Mouse (Mus musculus) A20 (cell line): ENCODE measurements around the gene Cckbr.
"Not testable (repeated sequence)": the region's sequence is repeated elsewhere in the genome, so short reads cannot be mapped to it uniquely, and the experiment has no call there.

Experiments used
- DNase-seq: peaks from one replicate; pipeline ENCODE4 v3.0.0-alpha.2; 2011; ENCODE audit warnings: low read depth, low spot score

Gene Cckbr

DNA sequence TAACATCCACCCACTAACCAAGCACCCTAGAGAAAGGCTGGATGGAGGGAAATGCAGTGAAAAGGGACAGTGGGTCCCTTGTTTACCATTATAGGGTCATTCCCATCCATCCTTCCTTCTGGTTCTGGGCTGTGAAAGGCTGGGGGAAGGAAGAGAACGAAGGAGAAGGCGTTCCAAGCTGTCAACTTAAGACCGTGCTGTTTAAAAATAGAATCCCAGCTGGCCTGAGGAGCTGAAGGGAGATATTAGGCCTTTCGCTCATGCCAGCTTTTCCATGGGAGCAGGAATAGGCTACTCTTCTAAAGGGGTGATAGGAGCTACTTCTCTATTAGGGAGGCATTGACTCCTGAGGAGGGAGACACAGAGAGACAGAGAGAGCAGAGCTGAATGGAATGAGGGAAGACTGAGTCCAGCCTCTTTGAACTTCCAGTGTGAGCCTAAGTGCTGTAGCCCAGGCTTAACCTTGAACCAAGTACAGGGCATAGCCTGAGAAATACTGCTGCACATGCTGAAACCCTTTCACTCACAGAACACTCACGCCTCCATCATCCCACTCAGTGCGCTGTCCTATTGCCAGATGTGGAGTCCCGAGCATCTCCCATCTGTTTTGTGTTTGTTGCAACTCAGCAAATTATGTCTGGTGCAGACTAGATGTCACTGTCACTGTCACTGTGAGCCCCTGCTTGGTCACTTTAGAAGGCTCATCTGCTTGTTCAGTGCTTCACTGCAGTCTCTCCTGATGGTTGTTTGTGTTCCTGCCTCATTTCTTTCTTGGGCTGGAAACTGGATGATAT is 12.6 kb downstream of the Cckbr start:
- no peak for DNase-seq

- no peak for DNase-seq
Observed at GRCm38 (mm10) chr7:105441426-105441825, 15.9 kb downstream of the Cckbr start.

DNA sequence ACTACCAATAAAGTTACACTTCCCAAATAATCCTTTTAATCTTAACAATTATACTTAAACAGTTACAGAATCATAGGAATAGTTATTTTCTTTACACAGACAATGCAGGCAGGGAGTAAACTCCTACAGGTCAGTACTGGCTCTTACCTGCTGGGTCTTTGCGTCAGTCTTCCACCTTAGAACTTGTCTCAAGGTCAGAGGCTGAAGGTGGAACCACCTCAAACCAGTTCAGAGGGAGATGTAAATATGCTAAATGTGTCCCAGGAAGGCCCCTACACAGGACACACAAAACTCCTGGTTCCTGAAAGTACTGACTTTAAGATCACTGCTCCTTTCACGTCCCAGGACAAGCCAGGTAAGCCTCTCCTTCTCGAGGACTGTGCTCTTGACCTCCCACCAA is 19.5 kb downstream of the Cckbr start:
- no peak for DNase-seq

DNA sequence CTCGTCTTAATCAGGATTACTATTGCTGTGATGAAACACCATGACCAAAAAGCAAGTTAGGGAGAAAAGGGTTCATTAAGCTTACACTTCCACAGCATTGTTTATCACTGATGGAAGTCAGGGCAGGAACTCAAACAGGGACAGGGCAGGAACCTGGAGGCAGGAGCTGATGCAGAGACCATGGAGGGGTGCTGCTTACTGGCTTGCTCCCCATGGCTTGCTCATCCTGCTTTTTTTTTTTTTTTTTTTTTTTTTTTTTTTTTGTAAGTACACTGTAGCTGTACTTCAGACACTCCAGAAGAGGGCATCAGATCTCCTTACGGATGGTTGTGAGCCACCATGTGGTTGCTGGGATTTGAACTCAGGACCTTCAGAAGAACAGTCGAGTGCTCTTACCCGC is 27.8 kb downstream of the Cckbr start:
- not testable (repeated sequence) for DNase-seq

DNA sequence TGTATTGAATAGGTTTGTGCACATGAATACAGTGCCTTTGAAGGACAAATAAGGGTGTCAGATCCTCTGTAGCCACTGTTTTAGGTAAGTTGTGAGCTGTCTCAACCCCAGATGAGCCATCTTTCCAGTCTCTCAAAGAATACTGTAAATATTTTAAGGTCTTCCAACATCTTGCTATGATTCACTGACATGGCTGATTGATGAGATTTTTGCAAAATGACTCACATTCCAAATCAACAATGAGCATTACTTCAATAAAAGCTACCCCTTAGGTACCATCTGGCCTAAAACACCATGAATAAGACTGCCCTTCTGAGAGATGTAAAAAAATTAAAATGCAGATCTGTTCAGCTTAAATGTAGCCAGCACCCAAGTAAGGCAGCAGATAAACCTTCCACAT is 33.0 kb downstream of the Cckbr start:
- no peak for DNase-seq

DNA sequence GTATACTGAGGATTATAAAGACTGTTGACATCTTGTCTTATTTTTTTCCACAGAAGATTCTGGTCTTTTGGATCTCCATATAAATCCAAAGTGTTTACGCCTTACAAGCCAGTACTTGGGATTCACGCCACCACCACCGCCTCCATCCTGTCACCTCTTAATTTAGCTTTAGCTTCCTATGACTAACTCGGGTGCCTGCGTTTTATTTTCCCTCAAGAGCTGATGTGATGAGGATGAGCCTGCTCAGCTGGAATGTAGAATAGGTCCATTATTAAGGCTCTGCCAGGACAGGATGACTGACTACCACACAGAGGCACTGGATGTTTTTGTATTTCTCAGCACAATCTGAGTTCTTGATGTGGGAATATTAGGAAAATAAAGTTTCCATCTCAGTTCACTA is 40.0 kb downstream of the Cckbr start:
- not testable (repeated sequence) for DNase-seq

- no peak for DNase-seq
Observed at GRCm38 (mm10) chr7:105472607-105473006, 47.1 kb downstream of the Cckbr start.

DNA sequence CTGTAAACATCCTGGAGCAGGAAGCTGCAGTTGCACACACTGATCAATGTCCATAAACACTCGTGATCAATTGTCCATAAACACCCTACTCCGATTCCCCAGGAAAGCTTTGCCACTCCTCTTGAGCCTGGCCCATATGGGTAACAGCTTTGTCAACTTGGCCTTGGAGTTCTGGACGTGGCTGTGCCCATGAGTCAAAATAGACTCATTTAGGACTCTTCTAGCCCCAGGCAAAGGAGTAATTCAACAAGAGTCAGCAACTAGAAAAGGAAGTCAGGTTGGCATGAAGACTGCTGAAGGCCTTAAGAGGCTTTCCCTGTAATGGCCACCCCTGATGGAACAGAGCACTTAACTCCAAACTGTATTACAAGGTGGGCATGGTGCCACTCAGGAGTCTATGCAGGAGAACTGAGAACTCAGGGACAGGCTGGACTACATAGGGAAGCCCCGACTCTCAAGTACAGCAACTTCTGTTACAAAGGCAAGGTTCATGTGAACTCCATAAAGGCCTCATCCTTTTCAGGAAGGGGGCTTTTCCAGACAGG is 49.3 kb downstream of the Cckbr start:
- no peak for DNase-seq

GRCm38 (mm10) chr7:105475396-105475949 is 49.9 kb downstream of the Cckbr start:
- DNase-seq, result no peak

DNA sequence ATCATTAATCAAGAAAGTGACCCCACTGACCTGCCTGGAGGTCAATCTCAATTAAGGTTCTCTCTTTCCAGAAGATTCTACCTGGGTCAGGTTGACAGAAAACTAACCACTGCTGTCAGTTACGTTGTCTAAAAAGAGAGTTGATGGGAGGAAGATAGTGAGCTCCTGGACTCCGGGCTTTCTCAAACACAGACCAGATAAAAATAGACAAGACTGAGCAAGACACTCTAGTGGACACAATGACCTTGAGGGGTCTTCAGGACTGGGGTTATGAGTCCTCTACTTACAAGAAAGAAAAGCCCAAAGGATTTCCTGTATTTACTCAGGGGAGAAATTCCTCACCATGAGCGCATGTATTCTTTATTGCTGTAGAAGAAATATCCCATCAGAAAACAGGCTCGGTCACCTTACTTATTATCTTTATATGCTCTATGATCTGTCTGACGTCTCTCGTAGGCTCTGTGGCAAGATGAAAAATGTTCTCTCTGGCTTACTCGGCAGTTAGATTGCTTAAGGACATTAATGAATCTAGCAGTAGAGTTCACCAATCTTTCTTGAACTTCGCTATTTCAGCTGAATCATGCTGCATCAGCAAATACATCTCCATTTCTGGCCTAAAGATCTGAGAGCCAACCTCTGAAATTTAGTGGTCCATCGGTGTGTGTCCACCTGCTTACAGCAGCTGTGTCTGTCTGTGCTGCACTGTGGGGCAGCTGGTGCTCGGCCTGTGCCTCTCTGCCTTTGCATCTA is 51.3 kb downstream of the Cckbr start:
- DNase-seq, result no peak

- DNase-seq, result no peak
Observed at GRCm38 (mm10) chr7:105477433-105477700, 51.8 kb downstream of the Cckbr start.

- DNase-seq, result peak; percentile 28
Observed at GRCm38 (mm10) chr7:105477841-105478240, 52.3 kb downstream of the Cckbr start.

- no peak for DNase-seq
Observed at GRCm38 (mm10) chr7:105478344-105478743, 52.8 kb downstream of the Cckbr start.

DNA sequence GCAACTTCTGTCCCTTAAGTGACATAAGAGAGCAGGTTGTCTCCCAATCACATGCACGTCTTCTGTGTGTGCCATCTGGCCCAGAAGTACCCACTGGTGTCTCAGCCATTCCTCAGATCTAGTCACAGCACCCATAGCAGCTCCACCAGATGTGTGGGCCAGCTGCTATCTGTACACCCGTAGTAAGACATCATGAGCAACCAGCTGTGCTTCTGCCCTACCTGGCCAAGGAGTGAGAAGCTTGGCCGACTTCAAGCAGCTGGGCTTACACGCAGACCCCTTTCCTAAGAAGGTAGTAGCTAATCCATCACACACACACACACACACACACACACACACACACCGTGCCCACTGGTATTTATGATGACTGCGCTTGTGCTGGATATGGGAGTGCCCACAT is 53.7 kb downstream of the Cckbr start:
- no peak for DNase-seq

GRCm38 (mm10) chr7:105480081-105480480 is 54.5 kb downstream of the Cckbr start:
- no peak for DNase-seq

GRCm38 (mm10) chr7:105480561-105481504 is 55.3 kb downstream of the Cckbr start:
- DNase-seq, result no peak

DNA sequence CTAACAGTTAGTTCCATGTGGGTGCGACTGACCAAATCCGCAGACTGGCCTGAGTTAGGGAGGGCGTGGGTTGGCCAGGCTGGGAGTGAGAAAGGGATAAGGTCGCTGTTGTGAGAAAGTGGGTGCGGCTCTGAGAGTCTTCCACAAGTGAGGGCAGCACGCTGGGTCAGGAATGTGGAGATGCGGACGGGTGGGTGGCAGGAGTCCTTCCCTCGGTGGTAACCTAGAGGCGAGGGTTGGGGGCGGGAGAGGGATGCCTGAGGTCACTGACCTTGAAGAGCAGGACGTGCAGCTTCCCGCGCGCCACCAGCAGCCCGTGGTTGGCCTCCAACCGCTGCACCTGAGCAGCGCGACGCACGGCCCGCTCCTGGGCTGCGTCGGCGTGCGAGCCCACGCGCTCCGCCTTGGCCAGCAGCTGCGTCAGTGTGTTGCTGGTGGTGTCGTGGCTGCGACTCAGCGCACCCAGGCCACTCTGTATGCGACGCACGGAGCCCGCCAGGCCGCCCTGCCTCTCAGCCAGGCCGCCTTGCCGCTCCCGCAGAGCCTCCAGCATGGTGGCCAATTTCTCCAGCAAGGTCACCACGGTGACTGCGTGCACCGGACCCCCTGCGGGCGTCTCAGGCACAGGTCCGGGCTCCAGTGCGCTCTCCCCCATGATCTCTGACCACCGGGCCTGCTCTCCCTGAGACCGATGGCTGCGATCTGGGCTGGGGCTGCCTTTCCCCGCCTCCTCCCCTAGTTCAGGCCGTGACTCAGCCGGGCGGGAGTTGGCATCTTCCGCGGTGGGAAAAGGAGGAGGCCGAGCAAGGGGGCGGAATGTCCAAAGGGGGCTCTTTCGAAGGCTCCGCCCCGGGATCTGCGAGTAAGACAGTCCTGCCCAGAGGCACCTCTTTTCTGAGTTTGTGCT is 56.2 kb downstream of the Cckbr start, which contains the start of gene Cavin3:
Gene Cavin3 (minus strand): TSS at position 796 of the 907 bp plus-strand sequence.
- DNase-seq, result no peak

- no peak for DNase-seq
Observed at GRCm38 (mm10) chr7:105482426-105482825, 56.9 kb downstream of the Cckbr start.

- no peak for DNase-seq
Observed at GRCm38 (mm10) chr7:105485029-105485428, 59.5 kb downstream of the Cckbr start.

DNA sequence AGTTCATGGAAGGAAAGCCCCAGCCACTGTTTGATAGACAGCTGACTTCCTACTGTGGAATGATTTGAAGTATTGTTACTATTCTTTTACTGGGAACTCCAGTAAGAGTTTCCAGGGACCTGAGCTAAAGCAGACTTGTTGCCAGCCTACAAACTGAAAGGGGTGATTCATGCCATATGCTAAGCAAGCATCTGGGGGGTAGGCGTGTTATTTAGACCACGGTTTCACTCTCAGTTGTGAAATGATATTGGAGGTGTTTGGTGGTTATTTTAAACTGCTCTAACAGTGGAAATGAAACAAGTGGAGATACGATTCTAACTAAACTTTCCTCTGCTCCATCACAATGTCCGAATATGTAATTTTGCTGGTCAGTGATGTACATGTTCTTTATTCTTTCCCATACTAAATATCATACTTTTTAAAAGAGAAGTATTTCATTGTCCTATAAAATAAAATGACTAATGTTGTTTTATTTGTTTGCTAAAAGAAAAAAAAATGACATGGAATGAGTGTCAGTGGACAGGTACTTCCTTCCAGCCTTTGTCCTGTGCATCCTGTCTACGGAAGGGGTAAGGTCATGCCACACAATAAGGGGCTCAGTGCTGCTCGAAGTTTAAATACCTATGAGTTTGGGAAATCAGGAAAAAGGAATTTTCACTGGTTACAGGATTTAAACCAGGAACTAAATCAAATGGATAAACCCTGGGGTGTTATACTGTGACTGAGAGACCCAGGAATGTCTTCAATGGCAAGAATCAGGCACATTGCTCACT is 61.8 kb downstream of the Cckbr start:
- DNase-seq, result no peak
